Mouse (Mus musculus): ENCODE measurements around the gene 2610318N02Rik. TPM values are rescaled to one million over a fixed set of nuclear protein-coding genes. Genes with fewer than 3 reads are reported as not detected.

2610318N02Rik gene
- total RNA-seq, 2 experiments from 2014 or later, result 1.4 to 2.2 TPM

Small RNAs within 50 kb of the gene (microRNA-seq; reads per million reads assigned to microRNA genes)
- gene Mir130b (82.0 reads per million, percentile 54 among the genes with 10 or more reads in this experiment), gene Mir301b (not detected)

Other genes starting within 250 kb of the 2610318N02Rik start
- gene Ppm1f, start 228.7 kb downstream of the 2610318N02Rik start, total RNA-seq (2021), result 10 to 100 TPM; 44.9 to 52.7 TPM
- 100 to 1,000 TPM; 478 to 491 TPM for gene Mapk1, start 141.8 kb downstream of the 2610318N02Rik start, total RNA-seq (2021)
- 10 to 100 TPM; 42.6 TPM for gene Ypel1, start 55.5 kb downstream of the 2610318N02Rik start, total RNA-seq (2021)
- 10 to 100 TPM; 76.3 to 92.1 TPM for gene Ppil2, start 13.9 kb downstream of the 2610318N02Rik start, total RNA-seq (2021)
- 10 to 100 TPM; 19.9 to 34.7 TPM for gene Sdf2l1, start 7.2 kb upstream of the 2610318N02Rik start, total RNA-seq (2021)
- 10 to 100 TPM; 27.5 to 27.6 TPM for gene Ydjc, start 19.5 kb upstream of the 2610318N02Rik start, total RNA-seq (2021)
- gene Ccdc116, start 22.1 kb upstream of the 2610318N02Rik start, total RNA-seq (2021), result 1 to 10 TPM; 2.0 to 2.9 TPM
- gene Ube2l3, start 77.5 kb upstream of the 2610318N02Rik start, total RNA-seq (2021), result 100 to 1,000 TPM; 123 to 145 TPM
- gene Rimbp3, start 83.4 kb upstream of the 2610318N02Rik start, total RNA-seq (2021), result 1 to 10 TPM; 1.7 to 2.0 TPM
- 1 to 10 TPM; 5.3 to 5.4 TPM for gene Hic2, start 108.4 kb upstream of the 2610318N02Rik start, total RNA-seq (2021)
- 100 to 1,000 TPM; 102 to 115 TPM for gene Tmem191c, start 150.9 kb upstream of the 2610318N02Rik start, total RNA-seq (2021)
- 1 to 10 TPM; 1.9 to 2.5 TPM for gene Serpind1, start 206.2 kb upstream of the 2610318N02Rik start, total RNA-seq (2021)

Data from left cerebral cortex, postnatal 36 days (tissue).